Mouse (Mus musculus): ENCODE results near the gene Srgap2. TPM values are rescaled to one million over a fixed set of nuclear protein-coding genes. Genes with fewer than 3 reads are reported as not detected.

Srgap2 gene
- polyA plus RNA-seq, 1 experiment from 2014 or later, result 16.4 TPM

- no peak overlapping the region for H3K27ac ChIP-seq (ENCODE audit: low read depth, low read length)
- DNase-seq (ENCODE audit: low spot score, missing footprints), result peak; percentile 19
These were observed 14.0 kb downstream of the Srgap2 start for GRCm38 (mm10) chr1:131513136-131513535.

GRCm38 (mm10) chr1:131511661-131512500 lies 15.3 kb downstream of the Srgap2 start:
- no peak overlapping the region for H3K27ac ChIP-seq (ENCODE audit: low read depth, low read length)
- no peaks in the 10 kb centered on the region for H3K9me3 ChIP-seq (ENCODE audit: control insufficient read depth, low read length)
- no peak overlapping the region for H3K4me3 ChIP-seq (ENCODE audit: low read depth, low read length)
- H3K9ac ChIP-seq (ENCODE audit: low read length), result no peak overlapping the region
- 78% methylated on average over 3 of the region's 3 CpGs for WGBS
- no peaks in the 10 kb centered on the region for H3K36me3 ChIP-seq (ENCODE audit: control insufficient read depth, insufficient read depth, low read length)
- DNase-seq (ENCODE audit: low spot score, missing footprints) (peak; percentile 47), ATAC-seq (ENCODE audit: low FRiP score) (no peak)
- no peaks in the 10 kb centered on the region for H3K4me1 ChIP-seq (ENCODE audit: control insufficient read depth, insufficient read depth, low read length)
- H3K4me2 ChIP-seq, result no peak overlapping the region
- H3K27me3 ChIP-seq (ENCODE audit: control insufficient read depth, insufficient read depth, low read length), result no peaks in the 10 kb centered on the region

More at GRCm38 (mm10) chr1:131513136-131513535, 14.0 kb downstream of the Srgap2 start:
- Histone ChIP-seq H3K9me3 (ENCODE audit: control insufficient read depth, low read length) (no peaks in the 10 kb centered on the region), H3K4me1 (ENCODE audit: control insufficient read depth, insufficient read depth, low read length) (no peaks in the 10 kb centered on the region), H3K4me3 (ENCODE audit: low read depth, low read length) (no peak overlapping the region), H3K27me3 (ENCODE audit: control insufficient read depth, insufficient read depth, low read length) (no peaks in the 10 kb centered on the region), H3K36me3 (ENCODE audit: control insufficient read depth, insufficient read depth, low read length) (no peaks in the 10 kb centered on the region), H3K4me2 (no peak overlapping the region), H3K9ac (ENCODE audit: low read length) (no peak overlapping the region)
- ATAC-seq (ENCODE audit: low FRiP score), result no peak
- 95% methylated on average over 2 of the region's 2 CpGs for WGBS

GRCm38 (mm10) chr1:131511131-131511530 lies 16.0 kb downstream of the Srgap2 start:
- Histone ChIP-seq H3K27ac (ENCODE audit: low read depth, low read length) (no peak overlapping the region), H3K27me3 (ENCODE audit: control insufficient read depth, insufficient read depth, low read length) (no peaks in the 10 kb centered on the region), H3K9me3 (ENCODE audit: control insufficient read depth, low read length) (no peaks in the 10 kb centered on the region), H3K9ac (ENCODE audit: low read length) (no peak overlapping the region), H3K36me3 (ENCODE audit: control insufficient read depth, insufficient read depth, low read length) (no peaks in the 10 kb centered on the region), H3K4me1 (ENCODE audit: control insufficient read depth, insufficient read depth, low read length) (no peaks in the 10 kb centered on the region), H3K4me2 (no peak overlapping the region), H3K4me3 (ENCODE audit: low read depth, low read length) (no peak overlapping the region)
- ATAC-seq (ENCODE audit: low FRiP score) (no peak), DNase-seq (ENCODE audit: low spot score, missing footprints) (peak; percentile 56)

- Histone ChIP-seq H3K4me1 (ENCODE audit: control insufficient read depth, insufficient read depth, low read length) (no peaks in the 10 kb centered on the region), H3K27me3 (ENCODE audit: control insufficient read depth, insufficient read depth, low read length) (no peaks in the 10 kb centered on the region), H3K4me2 (no peak overlapping the region), H3K9me3 (ENCODE audit: control insufficient read depth, low read length) (no peaks in the 10 kb centered on the region), H3K27ac (ENCODE audit: low read depth, low read length) (no peak overlapping the region), H3K36me3 (ENCODE audit: control insufficient read depth, insufficient read depth, low read length) (no peaks in the 10 kb centered on the region), H3K9ac (ENCODE audit: low read length) (no peak overlapping the region), H3K4me3 (ENCODE audit: low read depth, low read length) (no peak overlapping the region)
- no peak for ATAC-seq (ENCODE audit: low FRiP score)
- DNase-seq (ENCODE audit: low spot score, missing footprints), result peak; percentile 54
- 92% methylated on average over 1 of the region's 1 CpGs for WGBS
These were observed 25.5 kb downstream of the Srgap2 start for GRCm38 (mm10) chr1:131501681-131502080.

- Histone ChIP-seq H3K9ac (ENCODE audit: low read length) (no peak overlapping the region), H3K27ac (ENCODE audit: low read depth, low read length) (no peak overlapping the region), H3K4me2 (no peak overlapping the region), H3K27me3 (ENCODE audit: control insufficient read depth, insufficient read depth, low read length) (no peaks in the 10 kb centered on the region), H3K36me3 (ENCODE audit: control insufficient read depth, insufficient read depth, low read length) (no peaks in the 10 kb centered on the region), H3K4me1 (ENCODE audit: control insufficient read depth, insufficient read depth, low read length) (no peaks in the 10 kb centered on the region; the same call in 1 of the 2 replicates), H3K4me3 (ENCODE audit: low read depth, low read length) (no peak overlapping the region), H3K9me3 (ENCODE audit: control insufficient read depth, low read length) (no peaks in the 10 kb centered on the region)
- peak; percentile 1 for DNase-seq (ENCODE audit: low spot score, missing footprints)
- 90% methylated on average over 1 of the region's 1 CpGs for WGBS
- ATAC-seq (ENCODE audit: low FRiP score), result no peak
These were observed 28.9 kb downstream of the Srgap2 start for GRCm38 (mm10) chr1:131498231-131498630.

- WGBS, result 90% methylated on average over 4 of the region's 4 CpGs
- no peak overlapping the region for H3K4me2 ChIP-seq
- no peak overlapping the region for H3K9ac ChIP-seq (ENCODE audit: low read length)
- ATAC-seq (ENCODE audit: low FRiP score), result no peak
- no peak overlapping the region for H3K4me3 ChIP-seq (ENCODE audit: low read depth, low read length)
- H3K27ac ChIP-seq (ENCODE audit: low read depth, low read length), result no peak overlapping the region
- H3K4me1 ChIP-seq (ENCODE audit: control insufficient read depth, insufficient read depth, low read length), result no peaks in the 10 kb centered on the region; the same call in 1 of the 2 replicates
- DNase-seq (ENCODE audit: low spot score, missing footprints), result peak; percentile 51
- H3K27me3 ChIP-seq (ENCODE audit: control insufficient read depth, insufficient read depth, low read length), result no peaks in the 10 kb centered on the region
- no peaks in the 10 kb centered on the region for H3K9me3 ChIP-seq (ENCODE audit: control insufficient read depth, low read length)
- H3K36me3 ChIP-seq (ENCODE audit: control insufficient read depth, insufficient read depth, low read length), result no peaks in the 10 kb centered on the region
These were observed 32.9 kb downstream of the Srgap2 start for GRCm38 (mm10) chr1:131493966-131494898.

GRCm38 (mm10) chr1:131492360-131492759 lies 34.8 kb downstream of the Srgap2 start:
- H3K4me2 ChIP-seq, result no peak overlapping the region
- DNase-seq (ENCODE audit: low spot score, missing footprints), result peak; percentile 51
- H3K4me3 ChIP-seq (ENCODE audit: low read depth, low read length), result no peak overlapping the region
- no peaks in the 10 kb centered on the region for H3K9me3 ChIP-seq (ENCODE audit: control insufficient read depth, low read length)
- H3K4me1 ChIP-seq (ENCODE audit: control insufficient read depth, insufficient read depth, low read length), result no peaks in the 10 kb centered on the region; the same call in 1 of the 2 replicates
- H3K27ac ChIP-seq (ENCODE audit: low read depth, low read length), result no peak overlapping the region
- 72% methylated on average over 2 of the region's 2 CpGs for WGBS
- H3K27me3 ChIP-seq (ENCODE audit: control insufficient read depth, insufficient read depth, low read length), result no peaks in the 10 kb centered on the region
- no peak for ATAC-seq (ENCODE audit: low FRiP score)
- no peak overlapping the region for H3K9ac ChIP-seq (ENCODE audit: low read length)
- H3K36me3 ChIP-seq (ENCODE audit: control insufficient read depth, insufficient read depth, low read length), result no peaks in the 10 kb centered on the region

- H3K36me3 ChIP-seq (ENCODE audit: control insufficient read depth, insufficient read depth, low read length), result no peaks in the 10 kb centered on the region
- H3K4me2 ChIP-seq, result no peak overlapping the region
- DNase-seq (ENCODE audit: low spot score, missing footprints) (peak; percentile 80), ATAC-seq (ENCODE audit: low FRiP score) (no peak)
- H3K9me3 ChIP-seq (ENCODE audit: control insufficient read depth, low read length), result no peaks in the 10 kb centered on the region
- no peak overlapping the region for H3K27ac ChIP-seq (ENCODE audit: low read depth, low read length)
- no peak overlapping the region for H3K9ac ChIP-seq (ENCODE audit: low read length)
- WGBS, result 77% methylated on average over 4 of the region's 4 CpGs
- H3K4me3 ChIP-seq (ENCODE audit: low read depth, low read length), result no peak overlapping the region
- H3K4me1 ChIP-seq (ENCODE audit: control insufficient read depth, insufficient read depth, low read length), result peaks cover 2% of the 10 kb centered on the region; the same call in 1 of the 2 replicates
- H3K27me3 ChIP-seq (ENCODE audit: control insufficient read depth, insufficient read depth, low read length), result no peaks in the 10 kb centered on the region
These were observed 35.6 kb downstream of the Srgap2 start for GRCm38 (mm10) chr1:131491579-131491978.

GRCm38 (mm10) chr1:131489312-131489711 lies 37.8 kb downstream of the Srgap2 start:
- Histone ChIP-seq H3K9me3 (ENCODE audit: control insufficient read depth, low read length) (no peaks in the 10 kb centered on the region), H3K27me3 (ENCODE audit: control insufficient read depth, insufficient read depth, low read length) (no peaks in the 10 kb centered on the region), H3K9ac (ENCODE audit: low read length) (no peak overlapping the region), H3K4me1 (ENCODE audit: control insufficient read depth, insufficient read depth, low read length) (0 out of 2 replicates have a peak, but pooled peaks cover 2% of the 10 kb centered on the region), H3K4me3 (ENCODE audit: low read depth, low read length) (no peak overlapping the region), H3K4me2 (no peak overlapping the region), H3K27ac (ENCODE audit: low read depth, low read length) (no peak overlapping the region), H3K36me3 (ENCODE audit: control insufficient read depth, insufficient read depth, low read length) (no peaks in the 10 kb centered on the region)
- WGBS, result 96% methylated on average over 3 of the region's 3 CpGs
- ATAC-seq (ENCODE audit: low FRiP score), result no peak
- peak; percentile 31 for DNase-seq (ENCODE audit: low spot score, missing footprints)

Data from midbrain, embryonic 11.5 days (tissue).